Mouse (Mus musculus): ENCODE measurements around the gene Zbp1.
A peak's percentile ranks its signal among the peaks of the same experiment; 100 is the strongest.

DNA sequence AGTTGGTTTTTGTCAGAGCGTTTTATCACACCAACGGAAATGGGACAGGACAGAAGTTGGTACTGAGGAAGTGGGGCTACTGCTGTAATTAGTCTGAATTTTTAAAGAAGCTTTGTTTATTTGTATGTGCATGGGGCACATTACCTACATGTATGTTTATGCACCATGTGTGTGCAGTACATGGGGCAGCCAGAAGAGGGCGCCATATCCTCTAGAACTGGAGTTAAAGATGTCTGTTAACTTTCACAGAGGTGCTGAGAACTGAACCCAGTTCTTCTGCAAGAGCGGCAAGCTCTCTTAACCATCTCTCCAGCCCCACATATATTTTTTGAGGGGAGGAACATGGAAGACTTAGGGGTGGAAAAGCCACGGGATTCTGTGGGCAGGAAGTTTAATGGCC, 43.0 kb downstream of the Zbp1 start:
- TF ChIP-seq POLR2A (IDR thresholded peaks at IDR 0.05; ENCODE audit: low read depth, low read length): no peak
- TF ChIP-seq CTCF (conservative IDR thresholded peaks at IDR 0.05; ENCODE audit: insufficient read depth, insufficient read length, low read depth, low read length): peak; percentile 26; the same call in 1 of the 2 replicates

Measured in kidney, adult 2 months (tissue).